Mouse (Mus musculus) gastrocnemius, adult 8-10 months (tissue): ENCODE measurements around the gene Coa4. TPM values are rescaled to one million over a fixed set of nuclear protein-coding genes. Genes with fewer than 3 reads are reported as not detected.
"Not testable (repeated sequence)": the region's sequence is repeated elsewhere in the genome, so short reads cannot be mapped to it uniquely, and the experiment has no call there.

Experiments used
- DNase-seq, 2 experiments: peaks; one replicate each; pipeline ENCODE4 v3.0.0; 2022; ENCODE audit warnings: low spot score in 2 of 2
- total RNA-seq, 4 experiments: library from RNA; stranded (reverse); gene quantifications; 2 replicates each; pipeline ENCODE4 v1.2.4; 2022

Gene Coa4
- total RNA-seq, 4 experiments from 2014 or later = 8.3 to 10.7 (median 9.7) TPM

GRCm38 (mm10) chr7:100559331-100559730, 22.5 kb downstream of the Coa4 start:
- no peak for DNase-seq

GRCm38 (mm10) chr7:100561861-100562587, 25.2 kb downstream of the Coa4 start:
- peak in 1 of 2 experiments; percentile 17 for DNase-seq

GRCm38 (mm10) chr7:100567238-100567637, 30.4 kb downstream of the Coa4 start:
- not testable (repeated sequence) for DNase-seq

DNA sequence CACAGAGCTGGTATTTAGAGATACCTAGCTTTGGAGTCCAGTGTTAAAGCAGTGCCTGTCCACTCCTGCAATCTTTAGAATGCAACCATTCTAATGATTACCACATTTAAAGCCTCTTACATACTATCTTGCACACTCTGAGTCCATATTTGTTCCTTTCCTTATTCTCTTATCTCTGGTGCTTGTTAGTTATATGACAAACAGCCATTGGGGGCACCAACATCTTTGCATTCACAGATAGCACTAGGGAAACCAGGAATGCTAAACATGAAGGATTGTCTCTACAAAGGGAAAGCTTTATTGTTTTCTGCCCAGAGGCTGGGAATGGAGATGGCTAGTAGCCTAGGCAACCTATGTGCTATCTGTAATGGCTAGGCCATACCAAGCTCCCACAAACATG, 33.0 kb downstream of the Coa4 start:
- no peak for DNase-seq

- no peak for DNase-seq
Measured at GRCm38 (mm10) chr7:100570930-100571715, 34.3 kb downstream of the Coa4 start.

DNA sequence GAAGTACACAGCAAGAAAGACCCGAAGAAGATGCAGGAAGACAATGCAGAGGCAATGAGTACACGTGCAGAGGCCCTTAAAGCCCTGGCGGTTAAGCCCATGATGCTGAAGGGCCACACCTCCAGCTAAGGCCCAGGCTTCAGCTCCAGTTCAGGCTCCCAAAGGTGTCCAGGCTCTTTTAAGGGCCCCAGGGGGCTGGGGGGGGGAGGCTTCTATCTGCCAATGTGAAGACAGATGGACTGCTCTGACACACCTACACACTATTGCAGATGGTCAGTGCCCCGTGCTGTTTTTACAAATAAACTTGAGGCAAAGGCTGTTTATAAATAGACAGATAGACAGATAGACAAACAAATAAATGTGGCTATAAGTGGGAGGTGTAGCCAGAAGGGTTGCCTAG, 35.2 kb downstream of the Coa4 start:
- DNase-seq = no peak

DNA sequence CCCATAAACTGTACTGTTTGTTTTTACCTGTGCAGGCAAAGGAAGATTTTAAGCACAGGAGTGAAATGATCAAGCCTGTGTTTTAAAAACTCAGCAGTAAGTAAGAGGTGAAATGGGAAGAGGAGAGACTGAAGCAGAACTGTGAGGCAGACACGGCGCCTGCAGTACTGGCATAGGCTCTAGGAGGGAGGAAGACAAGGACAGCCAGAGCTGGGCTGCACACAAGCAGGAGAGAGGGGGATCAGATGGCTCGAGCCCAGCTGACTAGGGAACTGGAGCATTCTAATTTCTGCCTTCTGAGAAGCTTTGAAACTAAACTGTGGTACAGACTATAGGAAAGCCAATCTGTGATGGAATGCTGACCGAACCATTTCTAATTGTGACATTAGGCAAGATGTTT, 35.8 kb downstream of the Coa4 start:
- DNase-seq = no peak

GRCm38 (mm10) chr7:100578794-100579193, 41.9 kb downstream of the Coa4 start:
- DNase-seq = no peak

DNA sequence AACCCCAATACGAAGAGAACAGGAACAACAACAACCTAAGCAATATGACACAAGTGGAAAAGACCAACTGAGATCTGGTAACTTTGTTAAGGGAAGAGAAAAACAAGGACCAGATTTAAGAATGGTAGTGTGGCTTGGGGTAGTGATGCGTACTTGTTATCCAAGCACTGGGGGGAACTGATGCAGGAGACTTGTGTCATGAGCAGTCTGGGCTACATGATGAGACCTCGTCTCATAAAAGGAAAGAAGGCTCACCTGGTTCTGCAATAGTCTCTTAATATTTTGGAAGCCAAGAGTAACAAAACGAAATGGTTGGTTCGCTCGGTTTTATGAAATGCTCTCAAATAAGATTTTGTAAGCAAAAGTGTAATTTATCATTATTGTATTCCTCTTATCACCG, 45.4 kb downstream of the Coa4 start:
- no peak for DNase-seq

DNA sequence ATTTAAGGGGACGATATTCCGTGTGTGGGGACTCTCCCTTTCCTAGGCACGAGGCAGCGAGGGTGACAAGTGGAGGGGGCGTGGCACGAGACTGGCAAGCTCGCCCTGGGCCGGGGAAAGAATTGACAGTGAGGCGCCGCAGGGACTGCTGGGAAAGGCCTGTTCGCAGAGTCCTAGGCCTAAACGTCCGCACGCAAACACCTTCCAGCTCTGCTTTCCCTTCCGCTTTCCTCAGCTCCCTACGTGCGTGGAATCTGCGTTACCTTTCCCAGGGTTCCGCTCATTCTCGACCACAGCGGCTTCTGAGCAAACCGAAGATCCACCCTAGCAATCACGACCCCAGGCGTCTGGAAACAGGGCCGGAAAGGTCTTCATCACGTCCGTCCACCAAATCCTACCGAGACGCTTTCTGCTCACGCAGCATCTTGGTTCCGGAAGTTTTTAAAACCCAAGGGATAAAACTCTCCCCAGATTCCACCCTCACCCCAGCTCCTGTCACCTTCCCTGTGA, 45.9 kb downstream of the Coa4 start:
- DNase-seq = peak; percentile 85 to 90

GRCm38 (mm10) chr7:100589816-100590215, 52.9 kb downstream of the Coa4 start:
- DNase-seq = no peak

Other genes with a start within 250 kb of the Coa4 start
- gene C2cd3, start 164.8 kb upstream of the Coa4 start, total RNA-seq = 1 to 10 TPM; 5.2 to 5.8 (median 5.5) TPM
- 10 to 100 TPM; 20.4 to 30.2 (median 24.2) TPM for gene Ppme1, start 164.8 kb upstream of the Coa4 start, total RNA-seq
- gene Ucp3, start 64.1 kb upstream of the Coa4 start, total RNA-seq = 100 to 1,000 TPM in 2 of 4 experiments, 10 to 100 TPM in 2; 88.7 to 109 (median 102) TPM
- gene Ucp2, start 43.7 kb upstream of the Coa4 start, total RNA-seq = 10 to 100 TPM in 2 of 4 experiments, 1 to 10 TPM in 2; 6.3 to 15.0 (median 12.0) TPM
- gene Dnajb13, start 22.1 kb upstream of the Coa4 start, total RNA-seq = under 1 TPM in 1 of 4 experiments, not detected in 3; 0.13 TPM
- gene Rab6a, start 70.3 kb downstream of the Coa4 start, total RNA-seq = 10 to 100 TPM; 64.9 to 73.3 (median 68.4) TPM
- 10 to 100 TPM; 53.5 to 64.5 (median 58.5) TPM for gene Mrpl48, start 71.2 kb downstream of the Coa4 start, total RNA-seq
- 100 to 1,000 TPM in 2 of 4 experiments, 10 to 100 TPM in 2; 85.9 to 102 (median 98.0) TPM for gene Plekhb1, start 125.3 kb downstream of the Coa4 start, total RNA-seq
- 10 to 100 TPM; 39.0 to 44.3 (median 40.7) TPM for gene Fam168a, start 169.6 kb downstream of the Coa4 start, total RNA-seq